Mouse (Mus musculus): Measurements from ENCODE around the gene Myd88.

Gene Myd88

DNA sequence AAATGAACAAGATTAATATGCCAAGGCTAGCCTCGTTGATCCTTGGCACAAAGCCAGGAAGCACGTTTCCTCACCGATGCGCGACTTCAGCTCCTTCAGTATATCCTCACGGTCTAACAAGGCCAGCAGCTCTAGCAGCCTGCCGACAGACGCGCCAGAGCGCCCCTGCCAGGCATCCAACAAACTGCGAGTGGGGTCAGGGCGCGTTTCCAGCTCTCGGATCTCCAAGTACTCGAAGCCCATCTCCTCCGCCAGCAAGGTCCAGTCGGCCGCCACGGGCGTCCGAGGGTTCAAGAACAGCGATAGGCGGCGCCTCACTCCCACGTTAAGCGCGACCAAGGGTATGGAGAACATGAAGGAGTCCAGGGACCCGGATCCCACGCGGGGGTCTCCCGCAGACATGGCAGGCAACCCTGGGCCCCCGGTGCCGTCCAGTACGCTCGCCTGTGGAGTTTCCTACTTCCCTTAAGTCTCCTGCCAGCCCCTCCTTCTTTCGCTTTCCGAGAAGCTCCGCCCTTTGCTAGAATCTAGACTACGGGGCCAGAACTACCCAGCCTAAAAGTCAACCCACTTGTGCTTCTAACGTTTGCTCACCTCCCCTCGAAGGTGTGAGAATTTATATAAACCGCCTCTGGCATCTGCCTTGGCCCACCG, 1.5 kb downstream of the Myd88 start, which contains the start of gene Acaa1a:
Gene Acaa1a (plus strand): TSS at position 119 of the 654 bp plus-strand sequence.
- DNase-seq (ENCODE audit: low read depth), result peak; percentile 85

DNA sequence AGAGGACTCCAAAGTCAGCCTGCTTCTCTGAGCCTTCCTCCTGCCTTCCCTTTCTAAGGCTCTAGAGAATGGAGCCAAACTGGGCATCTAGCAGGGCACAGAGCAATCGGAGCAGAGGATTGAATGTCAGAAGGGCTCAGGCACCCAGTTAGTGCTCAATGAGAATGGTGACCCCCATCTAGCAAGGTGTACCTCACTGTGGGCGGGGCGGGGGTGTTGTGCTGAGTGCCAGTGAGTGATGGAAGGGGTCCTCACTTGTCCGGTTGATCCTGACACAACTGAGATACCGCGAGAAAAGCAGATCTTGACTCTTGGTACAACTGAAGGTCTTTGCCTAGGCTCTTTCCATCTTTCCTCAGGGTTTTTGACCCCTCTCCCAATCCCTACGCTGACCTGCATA, 2.1 kb downstream of the Myd88 start:
- DNase-seq (ENCODE audit: low read depth), result no peak

DNA sequence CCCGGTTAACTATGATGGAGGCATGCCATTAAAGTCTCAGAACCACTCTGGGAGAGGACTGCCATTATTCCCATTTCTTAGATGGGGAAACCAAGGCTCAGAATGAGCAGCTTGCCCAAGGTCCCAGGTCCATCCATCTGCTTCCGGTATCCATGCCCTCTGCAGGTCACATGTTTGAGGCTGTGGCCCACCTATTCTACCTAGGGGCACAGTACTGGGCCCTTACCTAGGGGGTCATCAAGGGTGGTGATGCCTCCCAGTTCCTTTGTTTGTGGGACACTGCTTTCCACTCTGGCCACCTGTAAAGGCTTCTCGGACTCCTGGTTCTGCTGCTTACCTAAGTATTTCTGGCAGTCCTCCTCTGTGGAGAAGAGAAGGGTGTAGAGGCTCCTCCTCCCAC, 2.9 kb downstream of the Myd88 start:
- DNase-seq (ENCODE audit: low read depth), result no peak

DNA sequence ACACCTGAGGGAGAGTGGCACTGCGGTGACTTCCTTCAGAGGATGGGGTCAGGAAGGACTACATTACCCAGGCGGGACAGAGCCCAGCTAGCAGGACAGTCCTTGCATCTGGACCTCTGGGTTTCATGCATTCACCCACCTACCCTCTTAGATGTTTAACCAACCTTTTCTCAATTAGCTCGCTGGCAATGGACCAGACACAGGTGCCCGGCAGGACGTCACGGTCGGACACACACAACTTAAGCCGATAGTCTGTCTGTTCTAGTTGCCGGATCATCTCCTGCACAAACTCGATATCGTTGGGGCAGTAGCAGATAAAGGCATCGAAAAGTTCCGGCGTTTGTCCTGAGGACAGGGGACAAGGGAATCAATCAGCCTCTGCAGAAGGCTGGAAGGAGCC, 3.4 kb downstream of the Myd88 start:
- DNase-seq (ENCODE audit: low read depth), result no peak

DNA sequence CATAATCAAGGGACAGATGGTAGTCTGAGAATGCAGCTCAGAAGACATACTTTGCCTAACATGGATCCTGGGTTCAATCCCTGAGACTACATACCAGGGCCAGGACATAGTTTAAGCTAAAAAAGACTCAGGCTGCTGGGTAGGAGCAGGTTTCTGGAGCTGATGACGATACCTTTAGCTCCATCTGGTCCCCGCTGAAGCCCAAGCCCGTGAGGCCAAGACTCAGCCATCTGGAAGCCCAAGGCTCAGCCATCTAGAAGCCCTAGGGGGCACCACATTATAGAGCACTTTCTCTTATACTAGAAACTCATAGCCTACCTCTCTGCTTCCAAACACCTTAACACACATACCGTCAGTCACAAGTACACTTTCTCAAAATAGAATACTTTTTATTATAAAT, 5.6 kb downstream of the Myd88 start:
- DNase-seq (ENCODE audit: low read depth), result no peak

DNA sequence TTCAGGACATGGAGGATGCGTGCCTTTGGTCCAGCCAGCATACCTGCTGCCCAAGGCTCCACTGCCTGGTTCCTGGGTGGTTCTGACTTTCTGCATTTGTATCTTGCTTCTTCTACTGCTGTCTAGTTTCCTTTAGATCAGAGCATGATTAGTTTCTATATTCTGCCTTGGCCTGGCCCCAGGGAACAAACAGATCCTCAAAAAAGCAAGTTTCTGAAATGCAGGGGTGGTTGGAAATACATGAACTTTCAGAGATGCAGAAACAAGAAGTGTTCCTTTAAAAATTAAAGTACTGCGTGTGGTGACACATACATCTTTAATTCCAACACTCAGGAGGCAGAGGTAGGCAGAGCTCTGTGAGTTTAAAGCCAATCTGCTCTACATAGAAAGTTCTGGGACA, 6.4 kb downstream of the Myd88 start:
- DNase-seq (ENCODE audit: low read depth), result no peak

DNA sequence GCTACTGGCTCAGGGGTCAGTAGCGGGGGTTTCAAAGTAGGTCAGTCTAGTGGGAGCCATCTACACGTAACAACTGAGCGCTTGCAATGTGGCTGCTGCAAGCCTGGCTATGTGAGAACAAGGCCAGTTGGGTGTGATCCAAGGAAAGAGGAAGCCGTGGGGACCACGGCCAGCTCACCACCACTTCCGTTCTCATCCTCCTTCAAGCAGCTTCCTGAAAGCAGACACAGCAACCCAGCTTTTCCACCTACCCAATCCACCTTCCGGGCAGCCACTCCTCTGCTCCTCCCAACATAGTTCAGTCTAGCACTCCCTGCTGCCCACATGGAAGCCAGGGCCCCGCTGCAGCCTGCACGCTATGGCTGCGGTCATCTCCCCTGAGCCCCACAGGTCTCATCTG, 6.9 kb downstream of the Myd88 start:
- DNase-seq (ENCODE audit: low read depth), result no peak

DNA sequence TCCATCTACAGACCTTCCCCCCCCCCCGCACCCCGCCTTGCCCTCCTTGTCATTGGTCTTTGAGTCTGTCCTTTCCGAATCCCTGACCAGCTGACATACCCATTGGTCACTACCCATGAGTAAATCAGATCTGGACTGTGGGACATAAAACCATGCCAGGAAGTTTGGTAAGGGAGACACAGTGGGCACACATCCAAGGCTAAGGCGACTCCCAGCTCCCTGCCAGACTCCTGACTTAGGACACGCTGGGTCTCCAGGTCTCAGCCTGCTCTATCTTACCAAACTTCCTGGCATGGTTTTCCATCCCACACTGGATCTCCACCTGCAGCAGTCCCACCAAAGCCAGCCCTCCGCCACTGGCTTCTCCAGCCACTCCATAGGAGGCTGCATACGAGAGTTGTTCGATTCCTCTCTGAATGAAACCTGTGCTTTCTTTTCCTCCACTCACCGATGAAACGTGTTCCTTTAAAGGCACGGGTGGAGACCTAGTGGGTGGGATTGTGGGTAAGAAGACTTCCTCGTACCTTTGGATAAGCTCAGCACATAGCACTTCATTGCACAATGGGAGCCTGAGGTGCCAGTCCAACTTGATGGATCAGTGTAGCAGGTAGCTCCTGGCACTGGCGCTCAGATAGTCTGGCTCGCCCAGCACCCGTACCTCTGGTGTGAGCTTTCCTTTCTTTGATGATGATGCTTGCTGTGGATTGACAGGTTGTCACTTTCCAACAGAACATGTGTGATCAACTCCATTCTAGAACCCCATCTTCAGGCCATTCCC, 10.8 kb downstream of the Myd88 start:
- DNase-seq (ENCODE audit: low read depth), result no peak

DNA sequence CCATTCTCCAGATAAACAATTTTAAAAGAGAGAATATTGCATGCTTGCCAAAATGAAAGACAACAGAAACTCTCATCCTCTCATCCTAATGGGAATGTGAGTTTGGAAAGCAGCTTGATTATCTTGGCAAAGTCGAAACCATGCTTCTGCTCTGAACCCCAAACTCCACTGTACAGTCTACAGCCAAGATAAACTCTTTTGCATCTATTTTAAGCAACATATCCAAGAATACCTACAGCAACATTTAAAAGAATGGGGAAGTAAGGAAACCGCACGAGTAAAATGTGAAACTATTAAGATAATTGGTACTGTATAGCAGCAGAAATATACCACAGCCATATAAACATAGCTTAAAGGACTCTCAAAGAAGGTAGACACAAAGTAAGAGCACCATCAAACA, 12.7 kb downstream of the Myd88 start:
- no peak for DNase-seq (ENCODE audit: low read depth)

DNA sequence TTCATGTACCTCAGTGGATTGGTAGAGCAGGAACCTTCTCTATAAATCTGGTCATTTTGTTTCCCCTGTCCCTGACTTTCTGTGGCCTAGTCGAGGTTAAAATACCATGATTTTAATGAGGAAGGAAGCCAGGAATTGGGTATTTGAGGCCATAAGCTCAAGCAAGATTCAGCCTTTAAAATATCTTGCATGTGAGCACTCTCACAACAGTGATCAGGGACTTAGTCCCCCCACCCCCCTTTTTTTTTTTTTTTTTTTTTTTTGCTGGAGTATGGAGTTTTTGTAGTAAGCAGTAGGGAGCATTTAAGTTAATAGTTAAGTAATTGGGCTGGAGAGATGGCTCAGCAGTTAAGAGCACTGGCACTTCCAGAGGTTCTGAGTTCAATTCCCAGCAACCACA, 17.1 kb downstream of the Myd88 start:
- no peak for DNase-seq (ENCODE audit: low read depth)

DNA sequence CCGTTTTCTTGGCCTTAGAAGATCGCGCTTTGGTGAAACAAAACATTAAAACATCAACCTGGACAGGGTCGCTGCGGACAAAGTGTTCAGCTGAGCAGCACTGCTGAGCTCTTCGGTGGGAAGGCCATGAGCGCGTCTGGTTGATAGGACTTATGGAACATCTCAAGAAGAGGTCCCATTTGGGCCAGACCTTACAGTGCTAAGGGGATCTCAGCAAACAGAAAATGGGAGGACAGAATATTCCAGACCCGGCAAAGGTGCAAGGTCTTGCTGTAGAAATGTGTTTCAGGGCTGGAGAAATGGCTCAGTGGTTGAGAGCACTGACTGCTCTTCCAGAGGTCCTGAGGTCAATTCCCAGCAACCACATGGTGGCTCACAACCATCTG, 18.0 kb downstream of the Myd88 start:
- peak; percentile 50 for DNase-seq (ENCODE audit: low read depth)

DNA sequence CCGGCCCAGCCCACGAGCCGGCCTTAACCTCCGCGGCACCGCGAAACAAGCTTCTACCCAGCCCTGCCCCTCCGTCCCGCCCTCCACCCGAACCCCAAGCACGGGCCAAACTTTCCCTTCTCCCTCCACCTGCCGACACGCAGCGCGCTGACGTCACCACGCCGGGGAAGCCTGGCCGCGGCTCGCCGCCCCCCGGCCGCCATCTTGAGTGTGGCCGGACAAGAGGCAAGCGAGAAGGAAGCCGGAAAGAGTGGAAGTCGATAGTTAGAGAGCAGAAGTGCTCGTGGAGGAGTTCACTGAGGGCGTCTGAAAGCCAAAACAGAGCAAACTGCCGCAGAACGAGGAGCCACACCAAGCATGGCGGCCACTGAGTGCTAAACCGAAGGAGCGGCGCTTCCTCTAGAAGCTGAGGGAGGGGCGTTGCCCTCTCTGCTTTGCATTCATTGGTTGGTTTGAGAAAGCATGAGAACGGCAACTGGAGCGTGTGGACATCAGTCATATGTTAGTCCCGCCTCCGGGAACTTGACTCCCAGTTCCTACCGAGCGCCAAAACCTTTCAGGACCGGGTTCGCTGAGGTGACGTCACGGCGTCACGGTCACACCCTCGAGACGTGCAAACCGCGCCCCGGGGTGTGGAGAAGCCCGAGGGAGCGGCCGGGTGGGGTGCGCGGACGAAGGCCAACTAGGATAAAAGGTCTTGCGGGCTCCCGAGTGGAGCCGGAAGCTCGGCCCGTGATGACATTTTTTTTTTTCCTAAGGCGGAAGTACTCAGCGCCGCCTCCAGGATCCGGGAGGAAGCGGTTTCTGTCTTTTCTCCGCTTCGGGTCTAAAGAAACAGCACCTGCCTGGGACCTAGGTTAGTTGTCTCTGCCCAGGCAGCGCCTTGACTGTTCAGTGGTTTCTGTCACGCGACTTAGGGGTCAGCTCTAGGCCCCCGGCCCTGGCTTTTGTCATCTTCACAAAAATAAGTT, 18.6 kb downstream of the Myd88 start, which contains the start of gene Oxsr1:
Gene Oxsr1 (minus strand): TSS at position 139 of the 971 bp plus-strand sequence.
- peak; percentile 99 for DNase-seq (ENCODE audit: low read depth)

DNA sequence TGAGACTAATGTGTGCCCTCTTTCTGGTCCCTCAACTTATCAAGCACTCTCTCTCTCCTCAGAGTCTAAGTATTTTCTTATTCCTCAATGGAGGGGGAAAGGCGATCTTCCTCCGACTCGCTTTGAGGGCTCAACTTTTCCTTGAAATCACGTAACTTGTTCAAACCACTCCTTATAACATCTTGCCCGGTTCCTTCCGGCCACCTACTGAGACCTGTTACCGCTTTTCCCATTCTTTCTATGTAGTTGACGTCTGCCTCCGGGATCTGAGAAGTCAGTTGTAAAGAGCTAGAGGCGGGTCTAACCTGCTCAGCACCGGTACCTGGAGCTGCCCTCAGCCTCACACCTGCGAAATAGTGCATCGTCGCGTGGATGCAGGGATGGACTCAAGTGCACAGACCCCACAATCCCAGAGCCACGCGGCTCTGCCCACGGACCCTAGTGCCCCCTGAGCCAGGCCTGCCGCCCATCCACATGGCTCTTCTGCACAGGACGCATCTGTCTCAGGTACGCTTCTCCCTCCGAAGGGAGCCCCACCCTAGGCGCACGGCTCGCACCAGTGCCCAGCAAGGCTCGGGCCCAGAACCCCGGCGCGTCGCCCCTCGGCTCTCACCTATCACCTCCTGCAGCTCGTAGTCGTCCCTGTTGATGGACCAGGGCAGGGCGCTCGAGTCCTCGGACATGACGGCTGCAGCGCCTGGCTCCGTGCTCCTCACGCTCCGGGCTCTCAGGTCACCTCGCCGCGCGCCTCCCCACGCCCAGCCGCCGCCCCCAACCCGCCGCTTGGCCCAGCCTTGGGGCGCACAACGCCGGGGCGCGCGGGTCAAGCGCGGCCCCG, 19.6 kb downstream of the Myd88 start:
- DNase-seq (ENCODE audit: low read depth), result peak; percentile 15

DNA sequence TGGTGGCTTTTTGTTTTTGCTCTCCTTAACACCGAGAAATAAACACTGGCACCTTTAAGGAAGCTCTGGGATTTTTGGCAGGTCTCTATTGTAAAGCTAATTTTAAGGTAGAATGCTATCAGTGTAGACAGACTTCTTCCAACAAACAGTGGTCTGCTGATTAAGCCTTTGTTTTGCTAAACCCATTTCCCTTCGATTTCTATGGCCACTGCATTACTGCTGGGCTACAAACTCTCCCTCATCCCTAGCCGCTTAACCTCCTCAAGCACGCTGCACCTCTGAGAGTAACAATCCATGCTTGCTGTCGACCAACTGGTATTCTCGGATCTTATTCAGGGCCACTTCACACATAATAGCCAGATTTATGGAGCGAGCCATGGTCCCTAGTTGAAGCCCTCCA, 20.3 kb downstream of the Myd88 start:
- peak; percentile 22 for DNase-seq (ENCODE audit: low read depth)

DNA sequence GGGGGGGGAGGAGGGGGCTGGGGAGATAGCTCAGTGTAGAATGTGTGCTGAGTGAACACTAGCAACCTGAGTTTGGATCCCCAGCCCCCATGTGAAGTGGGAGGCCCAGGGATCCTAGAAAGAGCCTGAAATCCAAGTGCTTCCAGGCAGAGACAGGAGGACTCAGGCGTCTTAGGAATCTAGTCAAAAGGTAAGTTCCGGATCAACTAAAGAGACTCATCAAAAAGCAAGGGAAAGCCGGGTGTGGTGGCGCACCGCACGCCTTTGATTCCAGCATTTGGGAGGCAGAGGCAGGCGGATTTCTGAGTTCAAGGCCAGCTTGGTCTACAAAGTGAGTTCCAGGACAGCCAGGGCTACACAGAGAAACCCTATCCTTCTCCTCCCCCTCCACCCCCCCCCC, 20.8 kb downstream of the Myd88 start:
- DNase-seq (ENCODE audit: low read depth), result no peak

DNA sequence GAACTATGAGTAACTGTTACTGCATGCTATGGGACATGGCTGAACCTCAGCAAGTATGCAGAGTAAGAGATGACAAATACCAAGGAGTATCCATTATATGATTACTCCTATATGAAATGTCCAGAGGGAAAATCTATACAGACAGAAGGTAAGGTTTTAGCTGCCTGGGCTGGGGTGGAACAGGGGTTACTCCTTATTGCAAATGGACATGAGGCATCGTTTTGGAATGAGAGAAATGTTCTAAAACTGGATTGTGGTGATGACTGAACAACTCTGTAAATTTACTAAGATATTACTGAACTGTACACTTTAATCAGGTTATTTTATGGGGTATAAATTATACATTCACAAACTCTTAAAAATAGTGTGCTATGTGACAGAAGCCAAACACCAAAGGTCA, 22.3 kb downstream of the Myd88 start:
- no peak for DNase-seq (ENCODE audit: low read depth)

DNA sequence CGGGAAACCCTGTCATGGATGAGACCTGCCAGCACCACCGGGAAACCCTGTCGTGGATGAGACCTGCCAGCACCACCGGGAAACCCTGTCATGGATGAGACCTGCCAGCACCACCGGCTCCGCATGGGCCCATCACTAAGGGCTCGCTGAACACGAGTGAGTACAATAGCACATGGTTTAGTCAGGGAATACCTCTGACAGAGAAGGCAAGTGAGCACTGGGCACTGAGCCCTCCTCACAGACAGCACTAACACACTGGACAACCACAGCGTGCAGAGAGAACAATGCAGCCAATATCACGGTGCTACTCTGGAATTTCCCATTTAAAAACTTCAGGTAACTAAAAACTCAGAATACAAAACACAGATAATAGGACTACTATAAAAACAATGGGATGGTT, 28.1 kb downstream of the Myd88 start:
- DNase-seq (ENCODE audit: low read depth), result no peak

DNA sequence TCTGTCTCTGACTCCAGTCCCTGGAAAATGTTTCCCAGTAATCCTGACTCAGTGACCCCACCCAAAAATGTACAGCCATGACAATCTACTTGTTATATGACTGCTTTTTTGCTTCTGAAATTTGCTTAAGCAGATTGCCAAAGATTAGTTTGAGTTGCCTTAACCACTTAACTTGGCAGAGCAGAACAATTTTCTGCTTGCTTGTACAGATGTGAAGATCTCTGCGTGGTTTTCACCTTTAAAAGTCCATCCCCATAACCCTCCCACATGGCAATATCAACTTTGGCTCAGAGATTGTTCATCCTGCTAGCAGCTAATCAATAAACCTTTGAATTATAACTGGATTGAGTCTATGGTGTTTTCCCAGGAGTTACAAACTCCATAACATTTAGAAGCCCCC, 32.1 kb downstream of the Myd88 start:
- no peak for DNase-seq (ENCODE audit: low read depth)

DNA sequence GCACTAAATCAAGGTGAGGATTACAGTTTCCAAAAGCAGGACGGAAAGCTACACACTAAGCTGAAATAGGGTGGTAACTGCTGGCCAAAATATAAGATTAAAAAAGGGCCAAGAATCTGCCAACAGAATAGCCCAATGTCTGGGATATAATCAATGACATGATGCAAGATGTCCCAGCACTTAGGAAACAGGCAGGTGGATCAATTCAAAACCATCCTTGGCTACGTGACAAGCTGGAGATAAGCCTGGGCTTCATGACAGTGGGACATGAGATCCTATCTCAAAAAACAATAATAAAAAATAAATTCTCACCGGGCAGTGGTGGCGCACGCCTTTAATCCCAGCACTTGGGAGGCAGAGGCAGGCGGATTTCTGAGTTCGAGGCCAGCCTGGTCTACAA, 35.3 kb downstream of the Myd88 start:
- no peak for DNase-seq (ENCODE audit: low read depth)

DNA sequence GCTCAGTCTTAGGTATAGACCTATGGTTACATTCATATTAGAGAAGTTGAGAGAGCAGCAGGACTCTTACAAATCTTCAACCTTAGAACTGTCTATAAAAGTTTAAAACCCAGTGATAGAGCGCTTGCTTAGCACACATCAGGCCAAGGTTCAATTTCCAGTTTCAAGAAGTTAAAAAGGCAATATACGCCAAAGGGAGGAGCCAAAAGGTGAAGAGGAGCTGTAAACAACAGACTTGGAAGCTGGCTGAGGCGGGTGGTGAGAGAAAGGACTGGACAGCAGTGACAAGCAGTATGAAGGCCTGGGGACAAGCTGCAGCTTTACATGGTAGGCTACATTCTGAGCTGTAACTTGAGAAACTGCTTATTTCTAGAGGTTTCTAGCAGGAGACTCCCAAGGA, 42.6 kb downstream of the Myd88 start:
- no peak for DNase-seq (ENCODE audit: low read depth)

DNA sequence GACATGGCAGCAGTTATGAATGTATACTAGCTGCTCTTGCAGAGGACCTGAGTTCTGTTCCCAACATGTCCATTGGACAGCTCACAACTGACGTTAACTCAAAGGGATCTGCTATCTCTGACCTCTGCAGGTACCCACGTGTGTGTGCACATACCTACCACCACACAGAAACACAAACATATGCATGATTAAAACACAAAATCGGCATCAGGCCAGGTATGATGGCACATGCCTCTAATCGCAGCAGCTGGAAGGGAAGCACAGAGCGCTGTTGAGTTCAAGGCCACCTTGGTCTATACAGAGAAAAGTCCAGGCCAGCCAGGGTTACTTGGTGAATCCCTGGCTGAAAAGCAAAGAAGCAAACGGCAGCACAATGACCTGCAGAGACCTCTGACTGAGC, 43.5 kb downstream of the Myd88 start:
- DNase-seq (ENCODE audit: low read depth), result no peak

DNA sequence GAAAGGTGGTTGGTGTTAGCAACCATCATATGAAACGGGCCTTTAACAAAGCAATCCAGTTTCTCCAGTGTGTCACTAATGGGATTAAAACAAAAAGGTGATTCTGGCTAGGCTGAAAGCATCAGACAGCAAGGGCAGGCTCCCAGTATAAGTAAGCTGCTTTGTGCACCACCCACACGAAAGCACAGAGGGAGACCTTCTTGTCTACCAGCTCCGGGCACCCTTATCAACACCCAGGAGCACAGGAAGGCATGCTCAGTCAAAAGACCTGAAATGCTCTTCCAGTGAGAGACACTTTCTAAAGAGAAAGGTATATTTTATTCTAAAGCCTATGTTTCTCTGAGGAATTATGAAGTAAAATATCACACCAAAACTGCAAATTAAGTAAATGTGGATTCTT, 50.4 kb downstream of the Myd88 start:
- DNase-seq (ENCODE audit: low read depth), result peak; percentile 29
